Mouse (Mus musculus): ENCODE data around the gene Cdh6. TPM values are rescaled to one million over a fixed set of nuclear protein-coding genes. Genes with fewer than 3 reads are reported as not detected.

Cdh6 gene
- not detected for polyA plus RNA-seq (2017; shearing (Covaris generic))

DNA sequence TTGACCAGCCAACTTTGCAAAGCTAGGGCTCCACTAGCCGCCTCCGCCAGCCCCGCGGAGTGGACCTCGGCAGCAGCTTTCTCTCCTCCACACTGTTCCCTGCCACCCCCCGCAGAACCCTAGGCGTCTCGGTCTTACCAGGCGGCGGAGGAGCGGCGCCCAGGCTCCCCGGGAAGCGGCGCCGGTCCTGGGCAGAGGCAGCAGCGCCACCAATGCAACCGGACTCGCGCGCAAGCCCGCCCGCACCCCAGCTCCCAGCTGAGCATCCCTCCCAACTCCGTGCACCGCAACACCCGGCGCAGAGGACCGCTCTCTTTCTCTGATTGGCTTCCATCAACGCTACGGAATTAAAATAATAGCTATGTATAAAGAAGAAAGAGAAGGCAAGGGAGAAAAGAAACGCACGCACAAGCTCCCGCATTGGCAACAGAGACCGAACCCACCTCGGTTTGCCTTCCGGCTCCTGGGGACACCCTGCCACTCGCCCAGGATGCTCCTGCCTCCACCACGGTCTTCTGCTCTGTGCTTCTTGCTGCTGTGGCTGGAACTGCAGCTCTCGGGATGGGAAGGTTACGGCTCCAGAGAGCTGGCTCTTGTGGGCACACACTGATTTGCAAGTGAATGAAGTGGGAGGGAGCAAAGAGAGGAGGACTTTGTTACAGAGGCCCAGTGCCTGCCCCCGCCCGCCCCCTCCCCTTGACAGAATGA is at the start of gene Cdh6:
Gene Cdh6, minus strand, starts transcription at position 605 of the 708 bp plus-strand sequence.

